Mouse (Mus musculus) hindbrain, embryonic 13.5 days (tissue): ENCODE data around the gene Uqcrq. TPM values are rescaled to one million over a fixed set of nuclear protein-coding genes. Genes with fewer than 3 reads are reported as not detected.
"Not testable (repeated sequence)": the region's sequence is repeated elsewhere in the genome, so short reads cannot be mapped to it uniquely, and the experiment has no call there.

Experiments used
- ATAC-seq: fragments of 200-750 bp; cut with Nextera tagmentation; 2 replicates; pipeline ENCODE4 v1.8.0; 2017; ENCODE audit warnings: moderate TSS enrichment; ENCODE audit not compliant: low FRiP score
- H3K27ac ChIP-seq: fragments of 300-500 bp; sonication (generic); 2 replicates; pipeline ENCODE4 v1.5.1; 2015; ENCODE audit warnings: inconsistent platforms, mild to moderate bottlenecking, moderate library complexity
- H3K27me3 ChIP-seq: fragments of 300-500 bp; sonication (generic); 2 replicates; pipeline ENCODE4 v1.6.1; 2015; ENCODE audit warnings: mild to moderate bottlenecking, inconsistent platforms
- H3K36me3 ChIP-seq: fragments of 300-500 bp; sonication (generic); 2 replicates; pipeline ENCODE4 v1.6.1; 2015; ENCODE audit warnings: mild to moderate bottlenecking, inconsistent platforms
- H3K4me1 ChIP-seq: fragments of 300-500 bp; sonication (generic); replicated peaks from 2 replicates; pipeline ENCODE4 v1.6.1; 2015; ENCODE audit warnings: inconsistent platforms
- H3K4me2 ChIP-seq: fragments of 300-500 bp; sonication (generic); 2 replicates; pipeline ENCODE4 v1.6.1; 2015; ENCODE audit warnings: inconsistent platforms, mild to moderate bottlenecking, moderate library complexity
- H3K4me3 ChIP-seq: fragments of 300-500 bp; sonication (generic); 2 replicates; pipeline ENCODE4 v1.5.1; 2015; ENCODE audit warnings: mild to moderate bottlenecking, inconsistent platforms
- H3K9ac ChIP-seq: fragments of 300-500 bp; sonication (generic); 2 replicates; pipeline ENCODE4 v1.6.1; 2015; ENCODE audit warnings: mild to moderate bottlenecking, inconsistent platforms
- H3K9me3 ChIP-seq: fragments of 300-500 bp; sonication (generic); 2 replicates; pipeline ENCODE4 v1.6.1; 2016; ENCODE audit warnings: inconsistent platforms
- WGBS: fragments of 180-500 bp; shearing (Covaris S2); methylation state at CpG from one replicate; pipeline ENCODE4 v1.1.7; 2015; 5-methylcytosine and 5-hydroxymethylcytosine counted together
- polyA plus RNA-seq: library from polyadenylated mRNA; unstranded; fragments of >200 nt; fragmentation: Nextera tagmentation; extraction: Ambion mirVana; gene quantifications from 2 replicates; pipeline ENCODE4 v1.2.1, GENCODE M21; 2015

Gene Uqcrq
- polyA plus RNA-seq, 1 experiment from 2014 or later = 692 TPM

- H3K9ac ChIP-seq = no peak overlapping the region
- no peak overlapping the region for H3K27ac ChIP-seq
- H3K4me3 ChIP-seq = no peak overlapping the region
- H3K36me3 ChIP-seq = peaks cover 13% of the 10 kb centered on the region
- no peak for ATAC-seq
- peaks cover 17% of the 10 kb centered on the region for H3K4me1 ChIP-seq
- no peaks in the 10 kb centered on the region for H3K9me3 ChIP-seq
- WGBS = 93% methylated on average over 3 of the region's 3 CpGs
- H3K27me3 ChIP-seq = no peaks in the 10 kb centered on the region
- no peak overlapping the region for H3K4me2 ChIP-seq
Measured at GRCm38 (mm10) chr11:53427993-53428715, 2.5 kb downstream of the Uqcrq start.

DNA sequence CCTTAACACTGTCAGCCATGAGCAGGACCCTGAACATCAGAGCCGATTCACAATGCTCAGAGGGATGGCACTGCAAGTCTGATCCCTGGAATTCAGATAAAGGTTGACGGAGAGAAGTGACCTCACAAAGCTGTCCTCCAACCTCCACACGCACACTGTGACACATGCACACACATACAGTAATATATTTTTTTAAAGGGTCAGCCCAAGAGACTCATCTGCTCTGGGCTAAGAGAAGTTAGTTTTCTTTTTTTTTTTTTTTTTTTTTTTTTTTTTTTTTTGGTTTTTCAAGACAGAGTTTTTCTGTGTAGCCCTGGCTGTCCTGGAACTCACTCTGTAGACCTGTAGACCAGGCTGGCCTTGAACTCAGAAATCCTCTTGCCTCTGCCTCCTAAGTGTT lies 3.7 kb downstream of the Uqcrq start:
- not testable (repeated sequence) for H3K9me3 ChIP-seq, H3K4me2 ChIP-seq, H3K27ac ChIP-seq, H3K9ac ChIP-seq, H3K27me3 ChIP-seq, ATAC-seq, H3K4me3 ChIP-seq
- Histone ChIP-seq H3K4me1 (peaks cover 17% of the 10 kb centered on the region), H3K36me3 (peaks cover 17% of the 10 kb centered on the region)
- WGBS = 86% methylated on average over 3 of the region's 3 CpGs

- H3K27me3 ChIP-seq = no peaks in the 10 kb centered on the region
- ATAC-seq = no peak
- peaks cover 26% of the 10 kb centered on the region for H3K36me3 ChIP-seq
- no peak overlapping the region for H3K4me2 ChIP-seq
- H3K9ac ChIP-seq = no peak overlapping the region
- WGBS = 82% methylated on average over 6 of the region's 6 CpGs
- H3K4me1 ChIP-seq = peaks cover 11% of the 10 kb centered on the region
- H3K9me3 ChIP-seq = no peaks in the 10 kb centered on the region
- H3K4me3 ChIP-seq = no peak overlapping the region
- H3K27ac ChIP-seq = no peak overlapping the region
Measured at GRCm38 (mm10) chr11:53425711-53426255, 4.8 kb downstream of the Uqcrq start.

DNA sequence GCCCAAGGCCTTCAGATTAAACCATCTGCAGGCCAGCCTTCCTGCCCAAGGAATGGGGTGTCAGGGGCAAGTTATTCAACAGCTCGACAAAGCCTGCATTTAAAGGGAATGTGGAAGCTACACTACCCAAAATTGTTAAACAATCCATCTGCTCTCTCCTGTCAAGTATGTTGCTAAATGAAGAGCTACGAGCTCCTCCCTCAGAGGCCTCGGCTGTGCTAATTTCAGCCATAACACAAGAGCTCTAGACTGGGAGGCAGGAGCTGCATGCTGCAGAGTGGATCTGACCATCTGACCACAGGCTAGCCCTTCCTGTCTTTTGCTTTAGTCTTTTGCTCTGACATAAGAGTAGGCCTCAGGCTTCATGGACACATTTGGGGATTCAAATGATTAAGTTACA lies 5.4 kb downstream of the Uqcrq start:
- ATAC-seq = no peak
- Histone ChIP-seq H3K4me3 (no peak overlapping the region), H3K9ac (no peak overlapping the region), H3K4me1 (peaks cover 11% of the 10 kb centered on the region), H3K9me3 (no peaks in the 10 kb centered on the region), H3K36me3 (peaks cover 28% of the 10 kb centered on the region), H3K4me2 (no peak overlapping the region), H3K27me3 (no peaks in the 10 kb centered on the region), H3K27ac (no peak overlapping the region)
- 78% methylated on average over 3 of the region's 3 CpGs for WGBS

DNA sequence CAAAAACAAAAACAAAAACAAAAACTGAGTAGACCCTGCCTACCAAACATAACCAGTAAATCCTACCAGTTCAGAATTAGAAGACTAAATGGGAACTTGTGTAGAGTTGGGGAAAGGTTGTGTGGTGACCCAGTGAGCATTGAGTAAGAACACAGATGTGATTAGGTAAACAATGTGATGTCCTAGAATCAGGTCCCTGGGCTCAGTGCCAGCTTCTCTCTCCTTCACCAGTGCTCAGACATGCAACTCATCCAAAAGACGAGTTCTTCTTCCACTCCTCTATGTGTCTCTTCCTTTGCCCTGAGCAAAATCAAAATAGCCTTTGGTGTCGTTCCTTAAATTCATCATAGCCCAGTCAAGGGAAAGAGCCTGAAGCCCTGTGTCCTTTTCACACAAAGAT lies 5.8 kb downstream of the Uqcrq start:
- peaks cover 32% of the 10 kb centered on the region for H3K36me3 ChIP-seq
- H3K4me2 ChIP-seq = no peak overlapping the region
- no peak overlapping the region for H3K4me3 ChIP-seq
- no peak overlapping the region for H3K27ac ChIP-seq
- H3K4me1 ChIP-seq = peaks cover 7% of the 10 kb centered on the region
- no peaks in the 10 kb centered on the region for H3K9me3 ChIP-seq
- no peaks in the 10 kb centered on the region for H3K27me3 ChIP-seq
- WGBS = 81% methylated on average over 2 of the region's 2 CpGs
- no peak for ATAC-seq
- no peak overlapping the region for H3K9ac ChIP-seq

DNA sequence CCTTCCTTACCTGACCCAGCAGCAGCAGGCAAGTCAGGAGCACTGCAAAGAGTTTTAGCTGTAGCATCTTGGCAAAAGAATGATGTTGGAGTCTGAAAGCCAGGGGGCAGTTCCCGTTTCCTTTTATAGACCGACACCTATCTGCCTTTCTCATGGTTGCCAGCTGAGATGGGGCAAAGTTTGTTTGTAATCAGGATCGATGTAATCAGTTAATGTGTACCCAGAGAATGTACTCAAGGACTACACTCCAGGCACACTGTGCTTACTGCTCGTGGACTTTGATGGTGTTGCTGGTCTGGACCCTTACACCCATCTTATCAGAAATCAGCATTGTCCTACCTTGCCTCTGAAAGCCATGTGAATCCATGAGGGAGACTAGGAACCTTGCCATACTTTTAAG lies 7.6 kb downstream of the Uqcrq start, which contains the start of gene Leap2:
Leap2 (minus strand) TSS at position 135 of the 400 bp plus-strand sequence.
- peaks cover 34% of the 10 kb centered on the region for H3K36me3 ChIP-seq
- no peak for ATAC-seq
- H3K4me3 ChIP-seq = no peak within 1 kb of the TSS
- no peak within 1 kb of the TSS for H3K4me2 ChIP-seq
- H3K9me3 ChIP-seq = no peaks in the 10 kb centered on the region
- H3K9ac ChIP-seq = no peak within 1 kb of the TSS
- WGBS = 93% methylated on average over 4 of the region's 4 CpGs
- H3K27me3 ChIP-seq = no peaks in the 10 kb centered on the region
- H3K4me1 ChIP-seq = no peaks in the 10 kb centered on the region
- no peak within 1 kb of the TSS for H3K27ac ChIP-seq

DNA sequence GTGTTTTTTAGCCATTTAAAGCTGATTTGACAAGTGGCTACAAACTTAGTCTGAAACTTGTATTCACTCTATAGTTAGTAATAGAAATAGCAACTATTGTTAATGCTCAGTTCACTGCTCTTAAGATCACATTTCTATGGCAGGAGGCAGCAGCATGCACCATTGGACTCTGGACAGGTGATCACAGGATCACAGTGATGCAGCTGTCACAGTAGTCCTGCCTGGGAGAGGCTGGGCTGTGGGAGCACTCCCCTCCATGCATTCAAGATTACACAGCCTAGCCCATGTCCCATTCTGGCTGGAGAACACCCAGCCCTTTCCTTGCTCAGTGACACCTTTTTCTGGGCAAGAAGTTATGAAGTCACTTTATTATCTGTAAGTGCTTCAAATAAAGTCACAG lies 12.6 kb downstream of the Uqcrq start:
- Histone ChIP-seq H3K9me3 (no peaks in the 10 kb centered on the region), H3K4me2 (no peak overlapping the region), H3K36me3 (peaks cover 77% of the 10 kb centered on the region), H3K27me3 (no peaks in the 10 kb centered on the region), H3K9ac (no peak overlapping the region), H3K4me1 (no peaks in the 10 kb centered on the region), H3K4me3 (no peak overlapping the region), H3K27ac (no peak overlapping the region)
- no peak for ATAC-seq

DNA sequence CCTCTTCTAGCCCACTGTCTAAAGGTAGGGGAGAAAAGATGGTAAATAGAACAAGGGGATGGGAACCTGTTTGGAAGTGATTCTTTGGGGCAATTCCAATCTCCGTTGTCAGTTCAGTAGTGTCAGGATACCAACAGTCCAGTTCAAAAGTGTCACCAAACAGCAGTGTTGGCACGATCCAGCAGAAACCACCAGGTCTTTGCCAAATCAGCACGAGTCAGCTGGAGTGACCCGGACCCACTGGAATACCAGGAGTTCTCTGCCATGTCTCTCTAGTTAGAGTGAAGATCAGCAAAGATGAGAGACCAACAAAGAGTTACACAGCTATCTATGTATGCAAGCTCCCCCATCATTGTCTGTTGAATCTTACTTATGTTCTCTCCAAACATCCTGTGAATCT lies 16.8 kb downstream of the Uqcrq start:
- H3K27me3 ChIP-seq = no peaks in the 10 kb centered on the region
- H3K9ac ChIP-seq = no peak overlapping the region
- no peaks in the 10 kb centered on the region for H3K4me1 ChIP-seq
- peaks cover 88% of the 10 kb centered on the region for H3K36me3 ChIP-seq
- no peak for ATAC-seq
- H3K4me2 ChIP-seq = no peak overlapping the region
- 97% methylated on average over 4 of the region's 4 CpGs for WGBS
- H3K9me3 ChIP-seq = no peaks in the 10 kb centered on the region
- no peak overlapping the region for H3K4me3 ChIP-seq
- H3K27ac ChIP-seq = no peak overlapping the region

DNA sequence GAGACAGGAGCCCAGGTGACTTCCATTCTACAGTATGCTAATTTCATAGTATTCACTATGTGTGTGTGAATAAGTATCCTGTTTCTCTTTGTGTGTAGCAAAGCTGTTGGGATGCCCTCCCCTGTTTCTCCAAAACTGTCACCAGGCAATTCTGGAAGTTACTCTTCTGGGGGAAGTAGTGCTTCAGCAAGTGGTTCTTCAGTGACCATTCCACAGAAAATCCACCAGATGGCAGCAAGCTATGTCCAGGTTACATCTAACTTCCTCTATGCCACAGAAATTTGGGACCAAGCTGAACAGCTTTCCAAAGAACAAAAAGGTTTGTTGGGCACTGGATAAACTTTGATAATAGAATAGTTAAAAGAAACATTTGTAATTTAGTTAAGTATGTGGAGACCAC lies 18.9 kb downstream of the Uqcrq start:
- no peaks in the 10 kb centered on the region for H3K27me3 ChIP-seq
- H3K4me2 ChIP-seq = no peak overlapping the region
- H3K4me3 ChIP-seq = no peak overlapping the region
- peaks cover 88% of the 10 kb centered on the region for H3K36me3 ChIP-seq
- ATAC-seq = no peak
- H3K27ac ChIP-seq = no peak overlapping the region
- H3K9ac ChIP-seq = no peak overlapping the region
- no peaks in the 10 kb centered on the region for H3K4me1 ChIP-seq
- H3K9me3 ChIP-seq = no peaks in the 10 kb centered on the region

- Histone ChIP-seq H3K27ac (no peak overlapping the region), H3K4me3 (no peak overlapping the region), H3K4me2 (no peak overlapping the region), H3K9me3 (no peaks in the 10 kb centered on the region), H3K4me1 (no peaks in the 10 kb centered on the region), H3K27me3 (no peaks in the 10 kb centered on the region), H3K9ac (no peak overlapping the region), H3K36me3 (peaks cover 85% of the 10 kb centered on the region)
- ATAC-seq = no peak
- 81% methylated on average over 1 of the region's 1 CpGs for WGBS
Measured at GRCm38 (mm10) chr11:53403638-53404037, 27.0 kb downstream of the Uqcrq start.

- no peak for ATAC-seq
- no peaks in the 10 kb centered on the region for H3K27me3 ChIP-seq
- peaks cover 61% of the 10 kb centered on the region for H3K36me3 ChIP-seq
- H3K27ac ChIP-seq = no peak overlapping the region
- H3K4me2 ChIP-seq = no peak overlapping the region
- WGBS = 90% methylated on average over 1 of the region's 1 CpGs
- no peaks in the 10 kb centered on the region for H3K9me3 ChIP-seq
- H3K4me1 ChIP-seq = no peaks in the 10 kb centered on the region
- H3K4me3 ChIP-seq = no peak overlapping the region
- no peak overlapping the region for H3K9ac ChIP-seq
Measured at GRCm38 (mm10) chr11:53393856-53394255, 36.8 kb downstream of the Uqcrq start.

DNA sequence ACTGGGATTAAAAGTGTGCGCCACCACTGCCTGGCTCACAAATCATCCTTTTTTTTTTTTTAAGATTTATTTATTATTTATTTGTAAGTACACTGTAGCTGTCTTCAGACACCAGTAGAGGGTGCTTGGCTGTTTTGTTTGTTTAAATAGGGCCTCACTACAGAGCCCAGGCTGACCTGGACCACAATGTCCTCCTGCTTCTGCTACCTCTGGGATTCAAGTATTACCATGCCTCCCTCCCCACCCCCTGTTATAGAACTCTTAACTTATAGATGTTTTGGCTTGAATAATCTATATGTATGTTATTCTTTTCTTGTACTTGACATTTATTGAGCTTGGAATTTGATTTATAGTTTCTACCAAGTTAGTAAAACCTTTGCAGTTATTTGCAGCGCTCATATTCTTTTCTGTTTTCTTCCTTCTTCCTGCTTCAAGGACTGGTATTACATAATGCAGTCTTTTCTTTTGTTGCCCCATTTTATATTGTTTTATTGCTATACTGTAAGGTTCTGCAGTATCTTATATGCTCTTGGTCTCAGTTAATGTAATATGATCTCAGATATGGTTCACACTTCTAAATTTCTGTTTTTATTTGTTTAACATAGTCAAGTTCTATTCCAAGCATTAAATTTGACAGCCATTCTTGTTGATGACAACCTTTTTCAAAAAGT lies 46.7 kb downstream of the Uqcrq start:
- WGBS = 94% methylated on average over 2 of the region's 2 CpGs
- Histone ChIP-seq H3K36me3 (peaks cover 42% of the 10 kb centered on the region), H3K9me3 (no peaks in the 10 kb centered on the region), H3K4me3 (no peak overlapping the region), H3K27ac (no peak overlapping the region), H3K4me2 (no peak overlapping the region), H3K27me3 (no peaks in the 10 kb centered on the region), H3K9ac (no peak overlapping the region), H3K4me1 (no peaks in the 10 kb centered on the region)
- ATAC-seq = no peak

- ATAC-seq = no peak
- Histone ChIP-seq H3K27me3 (no peaks in the 10 kb centered on the region), H3K9me3 (no peaks in the 10 kb centered on the region), H3K4me1 (no peaks in the 10 kb centered on the region), H3K36me3 (peaks cover 54% of the 10 kb centered on the region), H3K4me2 (no peak overlapping the region), H3K4me3 (no peak overlapping the region), H3K27ac (no peak overlapping the region), H3K9ac (no peak overlapping the region)
- WGBS = 94% methylated on average over 1 of the region's 1 CpGs
Measured at GRCm38 (mm10) chr11:53378918-53379317, 51.7 kb downstream of the Uqcrq start.
